Mouse (Mus musculus): ENCODE measurements at regions not wholly inside any gene's neighbourhood (a gene's known extent, or its start where the extent isn't known, plus 50 kb on each side); places are given as distances from the start of the nearest gene placed in this dataset.

- no peak for DNase-seq
Observed at GRCm38 (mm10) chr10:92074698-92075394, 647.4 kb downstream of the Nedd1 start.

- no peak for DNase-seq
Observed at GRCm38 (mm10) chr10:92073873-92074390, 648.3 kb downstream of the Nedd1 start.

- no peak for DNase-seq
Observed at GRCm38 (mm10) chr10:92044783-92045182, 677.4 kb downstream of the Nedd1 start.

- DNase-seq = no peak
Observed at GRCm38 (mm10) chr10:92036176-92036575, 686.0 kb downstream of the Nedd1 start.

- DNase-seq = no peak
Observed at GRCm38 (mm10) chr10:92030221-92030620, 692.0 kb downstream of the Nedd1 start.

GRCm38 (mm10) chr10:92024203-92024602 is 698.0 kb downstream of the Nedd1 start:
- no peak for DNase-seq

GRCm38 (mm10) chr10:92021036-92021435 is 701.2 kb downstream of the Nedd1 start:
- no peak for DNase-seq

GRCm38 (mm10) chr10:92009551-92009950 is 712.7 kb downstream of the Nedd1 start:
- no peak for DNase-seq

- DNase-seq = no peak
Observed at GRCm38 (mm10) chr10:92007891-92008290, 714.3 kb downstream of the Nedd1 start.

GRCm38 (mm10) chr10:92006467-92006866 is 715.8 kb downstream of the Nedd1 start:
- no peak for DNase-seq

- DNase-seq = no peak
Observed at GRCm38 (mm10) chr10:91991040-91991439, 731.2 kb downstream of the Nedd1 start.

GRCm38 (mm10) chr10:91988364-91988763 is 733.9 kb downstream of the Nedd1 start:
- peak; percentile 14 for DNase-seq

GRCm38 (mm10) chr10:91979841-91980240 is 742.4 kb downstream of the Nedd1 start:
- no peak for DNase-seq

GRCm38 (mm10) chr10:91971951-91972350 is 750.3 kb downstream of the Nedd1 start:
- DNase-seq = no peak

- no peak for DNase-seq
Observed at GRCm38 (mm10) chr10:91967570-91968310, 754.5 kb downstream of the Nedd1 start.

- no peak for DNase-seq
Observed at GRCm38 (mm10) chr10:91959734-91960492, 762.3 kb downstream of the Nedd1 start.

- no peak for DNase-seq
Observed at GRCm38 (mm10) chr10:91953078-91953477, 769.1 kb downstream of the Nedd1 start.

- no peak for DNase-seq
Observed at GRCm38 (mm10) chr10:91923626-91924025, 742.5 kb upstream of the Tmpo start.

GRCm38 (mm10) chr10:91889864-91890263 is 708.7 kb upstream of the Tmpo start:
- no peak for DNase-seq

GRCm38 (mm10) chr10:91888537-91888936 is 707.4 kb upstream of the Tmpo start:
- peak; percentile 9 for DNase-seq

- peak; percentile 5 for DNase-seq
Observed at GRCm38 (mm10) chr10:91883155-91883554, 702.0 kb upstream of the Tmpo start.

- no peak for DNase-seq
Observed at GRCm38 (mm10) chr10:91882481-91882880, 701.4 kb upstream of the Tmpo start.
